Mouse (Mus musculus) heart, postnatal 25 days (tissue): ENCODE results near the gene Nucks1. TPM values are rescaled to one million over a fixed set of nuclear protein-coding genes. Genes with fewer than 3 reads are reported as not detected.

Experiments used
- DNase-seq: peaks from one replicate; pipeline ENCODE4 v3.0.0; 2022; ENCODE audit warnings: low spot score
- intact Hi-C: fragments of 180-260 bp; cut with DNase I; formaldehyde crosslinking; loops from one replicate; pipeline ENCODE4 v1.15.1; 2025
- total RNA-seq, 2 experiments: library from RNA; stranded (reverse); gene quantifications; 2 replicates each; pipeline ENCODE4 v1.2.3; 2021

Nucks1 gene
- total RNA-seq, 2 experiments from 2014 or later: 58.4 to 59.1 TPM

GRCm38 (mm10) chr1:131962606-131963084, 52.3 kb downstream of the Nucks1 start, which contains the start of gene Slc45a3:
Gene Slc45a3 (plus strand): TSS chr1:131962967.
- intact Hi-C loops: no loop called here
- DNase-seq: no peak

- peak; percentile 16 for DNase-seq
- intact Hi-C loops: no loop called here
Observed at GRCm38 (mm10) chr1:131963085-131963951, 53.0 kb downstream of the Nucks1 start.

GRCm38 (mm10) chr1:131964100-131964499, 53.8 kb downstream of the Nucks1 start:
- intact Hi-C loops: no loop called here
- peak; percentile 44 for DNase-seq

- intact Hi-C loops: no loop called here
- no peak for DNase-seq
Observed at GRCm38 (mm10) chr1:131964580-131964979, 54.2 kb downstream of the Nucks1 start.

- intact Hi-C loops: no loop called here
- DNase-seq: no peak
Observed at GRCm38 (mm10) chr1:131965818-131966217, 55.5 kb downstream of the Nucks1 start.

- intact Hi-C loops: no loop called here
- no peak for DNase-seq
Observed at GRCm38 (mm10) chr1:131967336-131967735, 57.0 kb downstream of the Nucks1 start.

- intact Hi-C loops: no loop called here
- no peak for DNase-seq
Observed at GRCm38 (mm10) chr1:131968556-131968955, 58.2 kb downstream of the Nucks1 start.

- no peak for DNase-seq
- intact Hi-C loops: no loop called here
Observed at GRCm38 (mm10) chr1:131968983-131969382, 58.6 kb downstream of the Nucks1 start.

GRCm38 (mm10) chr1:131969825-131970224, 59.5 kb downstream of the Nucks1 start:
- DNase-seq: no peak
- intact Hi-C loops: no loop called here

- no peak for DNase-seq
- intact Hi-C loops: no loop called here
Observed at GRCm38 (mm10) chr1:131970322-131970660, 60.0 kb downstream of the Nucks1 start.

- intact Hi-C loops: no loop called here
- DNase-seq: no peak
Observed at GRCm38 (mm10) chr1:131970661-131971520, 60.6 kb downstream of the Nucks1 start.

- intact Hi-C loops: no loop called here
- no peak for DNase-seq
Observed at GRCm38 (mm10) chr1:131971771-131972497, 61.6 kb downstream of the Nucks1 start.

GRCm38 (mm10) chr1:131972498-131973334, 62.4 kb downstream of the Nucks1 start:
- intact Hi-C loops: no loop called here
- DNase-seq: no peak

- intact Hi-C loops: no loop called here
- DNase-seq: no peak
Observed at GRCm38 (mm10) chr1:131973991-131974390, 63.7 kb downstream of the Nucks1 start.

- intact Hi-C loops: no loop called here
- DNase-seq: no peak
Observed at GRCm38 (mm10) chr1:131976886-131977285, 66.6 kb downstream of the Nucks1 start.

- intact Hi-C loops: loop anchor here (2.0 to 10.0 kb wide), 4 partner anchors 44 to 268 kb away; no protein-coding TSS in a partner anchor
- no peak for DNase-seq
Observed at GRCm38 (mm10) chr1:131980471-131980870, 70.1 kb downstream of the Nucks1 start.

- intact Hi-C loops: loop anchor here (2.0 to 10.0 kb wide), 4 partner anchors 45 to 269 kb away; no protein-coding TSS in a partner anchor
- no peak for DNase-seq
Observed at GRCm38 (mm10) chr1:131981378-131982013, 71.2 kb downstream of the Nucks1 start.

GRCm38 (mm10) chr1:131982907-131983306, 72.6 kb downstream of the Nucks1 start:
- no peak for DNase-seq

More at GRCm38 (mm10) chr1:131982907-131983306, 72.6 kb downstream of the Nucks1 start:
- intact Hi-C loops: loop anchor here (5.0 to 10.0 kb wide), 3 partner anchors 174 to 271 kb away; no protein-coding TSS in a partner anchor
